18 mouse cellular contexts compared by ENCODE assay signal in genomic region chr2:5618361-5618896, GRCm38 (mm10).
DNase-seq lines count a peak whose midpoint lies in the region; ATAC-seq and TF ChIP-seq lines count a peak whose summit lies in the region.
"Had no signal": no experiment of that assay in that cellular context is flagged by ENCODE, and none has a peak within 500 bp of the region (broad histone marks: within the 10 kb centered on the region; RNA-seq: fewer than 3 reads in every experiment).

No protein-coding gene starts in this region.

- no peaks in the 10 kb centered on the region for H3K27me3 ChIP-seq in myocyte (ENCODE audit: control insufficient read depth, insufficient read depth, insufficient read length)
- H3K27me3 ChIP-seq: forebrain, embryonic 12.5 days; kidney, embryonic 15.5 days had no signal

- TF ChIP-seq POLR2A in myocyte (IDR thresholded peaks at IDR 0.05; ENCODE audit: insufficient read length, low read depth) = no peak

- peak; percentile 72; the same call in 1 of the 2 replicates for ATAC-seq in frontal cortex, adult (ENCODE audit: low TSS enrichment)

- no peaks in the 10 kb centered on the region for H3K36me3 ChIP-seq in myocyte (ENCODE audit: control insufficient read depth, insufficient read depth)
- H3K36me3 ChIP-seq: forebrain, embryonic 12.5 days; hindbrain, embryonic 10.5 days; kidney, embryonic 15.5 days had no signal

- no peak overlapping the region for H3ac ChIP-seq in myocyte (ENCODE audit: control insufficient read depth, insufficient read length)

- DNase-seq in frontal cortex, postnatal 25 days (ENCODE audit: low spot score in 2 of 2) = no peak
- DNase-seq in right cerebral cortex, adult 18-20 months = peak; percentile 78
- DNase-seq in right cerebral cortex, postnatal 25 days = no peak
- DNase-seq in adipocyte (ENCODE audit: low spot score) = peak; percentile 7
- DNase-seq in adrenal gland, adult 18-20 months (ENCODE audit: low spot score in 2 of 2) = no peak
- no peak for DNase-seq in lung, postnatal 25 days (ENCODE audit: low spot score)
- DNase-seq: adrenal gland, adult 8-10 months; cerebellum, adult 11-12 months; cerebellum, postnatal 25 days; heart, adult 2 months; lung, embryonic 14.5 days; midbrain, embryonic 14.5 days; right cerebral cortex, postnatal 14 days had no signal

- peak overlapping the region; percentile 25 for H3K4me2 ChIP-seq in myocyte (ENCODE audit: low read depth)
- H3K4me2 ChIP-seq: forebrain, embryonic 12.5 days; kidney, embryonic 15.5 days; lung, embryonic 14.5 days had no signal

- H3K4me3 ChIP-seq in myocyte = no peak overlapping the region
- H3K4me3 ChIP-seq: forebrain, embryonic 12.5 days; heart, adult 2 months; hindbrain, embryonic 10.5 days; kidney, embryonic 15.5 days had no signal

- no peaks in the 10 kb centered on the region for H3K79me2 ChIP-seq in myocyte (ENCODE audit: control insufficient read depth, insufficient read depth)

TF ChIP-seq in myocyte, 11 proteins besides CTCF, POLR2A, EP300 and RAD21:
- TF ChIP-seq REST (IDR thresholded peaks at IDR 0.05; ENCODE audit: insufficient read depth, insufficient read length) = no peak
- no peak for TF ChIP-seq TCF12 (IDR thresholded peaks at IDR 0.05; ENCODE audit: insufficient read depth, poor library complexity, severe bottlenecking)
- no peak for TF ChIP-seq MAX (IDR thresholded peaks at IDR 0.05; ENCODE audit: low read depth)
- no peak for TF ChIP-seq SRF (IDR thresholded peaks at IDR 0.05; ENCODE audit: control insufficient read depth, insufficient read length, low read depth)
- no peak for TF ChIP-seq TCF3 (IDR thresholded peaks at IDR 0.05; ENCODE audit: insufficient read length, low read depth)
- TF ChIP-seq USF1 (IDR thresholded peaks at IDR 0.05; ENCODE audit: low read depth) = no peak
- TF ChIP-seq E2F4 (IDR thresholded peaks at IDR 0.05; ENCODE audit: insufficient read depth) = no peak
- no peak for TF ChIP-seq MYOD1 (IDR thresholded peaks at IDR 0.05; ENCODE audit: control insufficient read depth in 1 of 3, insufficient read length in 2 of 3, low read depth in 2 of 3)

Comparison
In these comparisons a context has a peak if more than half of its experiments do, and no peak if none do; other contexts are left out.
1. DNase-seq: peak in right cerebral cortex, adult 18-20 months (single experiment) and adipocyte (single experiment); none in frontal cortex, postnatal 25 days (0 of 2), right cerebral cortex, postnatal 25 days (single experiment), adrenal gland, adult 18-20 months (0 of 2) and lung, postnatal 25 days (single experiment).